Comparison of ENCODE assay signal across 8 mouse cellular contexts in the genomic region with DNA sequence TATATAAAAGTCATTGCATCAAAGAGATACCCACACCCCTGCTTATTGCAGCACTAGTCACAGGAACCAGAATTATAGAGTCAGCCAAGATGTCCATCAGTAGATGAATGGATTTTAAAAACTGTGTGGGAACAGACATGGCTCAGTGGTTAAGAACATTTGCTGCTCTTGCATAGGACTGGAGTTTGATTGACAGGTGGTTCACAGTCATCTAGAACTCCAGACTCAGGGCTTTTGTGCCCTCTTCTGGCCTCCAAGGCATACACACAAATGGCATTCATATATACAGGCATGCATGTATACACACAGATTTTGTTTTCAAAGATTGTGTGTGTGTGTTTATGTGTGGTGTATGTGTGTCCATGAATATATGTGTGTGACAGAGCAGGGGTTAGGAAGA. TPM values are rescaled to one million over a fixed set of nuclear protein-coding genes. Genes with fewer than 3 reads are reported as not detected.
A peak's percentile ranks its signal among the peaks of the same experiment; 100 is the strongest.
DNase-seq lines count a peak whose midpoint lies in the region; ATAC-seq and TF ChIP-seq lines count a peak whose summit lies in the region.
"Had no signal": no experiment of that assay in that cellular context is flagged by ENCODE, and none has a peak within 500 bp of the region (broad histone marks: within the 10 kb centered on the region; RNA-seq: fewer than 3 reads in every experiment).

No protein-coding gene starts in this region.

- H3K4me1 ChIP-seq in lung, adult 2 months (ENCODE audit: control insufficient read depth, insufficient read depth, low read length), result peaks cover 23% of the 10 kb centered on the region
- H3K4me1 ChIP-seq in intestine, embryonic 16.5 days (ENCODE audit: control insufficient read depth, insufficient read depth, low read length), result peaks cover 11% of the 10 kb centered on the region
- H3K4me1 ChIP-seq: neural tube, embryonic 12.5 days had no signal

- no peak for TF ChIP-seq POLR2A in lung, adult 2 months (IDR thresholded peaks at IDR 0.05; ENCODE audit: borderline replicate concordance, extremely low read depth, low read depth, low read length)

- no peak overlapping the region for H3K4me3 ChIP-seq in lung, adult 2 months (replicated peaks; ENCODE audit: extremely low read depth, low read depth, low read length)
- H3K4me3 ChIP-seq in intestine, embryonic 16.5 days (ENCODE audit: low read length), result no peak overlapping the region
- H3K4me3 ChIP-seq: neural tube, embryonic 12.5 days had no signal

- peak; percentile 38; the same call in 1 of the 2 replicates for ATAC-seq in intestine, embryonic 16.5 days

- no peak for TF ChIP-seq CTCF in lung, adult 2 months (IDR thresholded peaks at IDR 0.05; ENCODE audit: insufficient read depth, low read length)

- H3K9me3 ChIP-seq in intestine, embryonic 16.5 days (ENCODE audit: control insufficient read depth, low read length), result no peaks in the 10 kb centered on the region
- H3K9me3 ChIP-seq: neural tube, embryonic 12.5 days had no signal

- H3K27me3 ChIP-seq in intestine, embryonic 16.5 days (replicated peaks; ENCODE audit: control insufficient read depth, insufficient read depth, low read length), result no peaks in the 10 kb centered on the region
- H3K27me3 ChIP-seq: neural tube, embryonic 12.5 days had no signal

- H3K4me2 ChIP-seq in intestine, embryonic 16.5 days (ENCODE audit: low read depth, low read length), result no peak overlapping the region
- H3K4me2 ChIP-seq: neural tube, embryonic 12.5 days had no signal

- DNase-seq in lung, adult 18-20 months, result peak; percentile 32 to 48
- no peak for DNase-seq in lung, adult 2 months
- peak; percentile 68 for DNase-seq in adipocyte (ENCODE audit: low spot score)
- DNase-seq in retina, embryonic 14.5 days (ENCODE audit: low spot score), result peak; percentile 39
- DNase-seq in adrenal gland, adult 8-10 months, result no peak
- DNase-seq in frontal cortex, adult 2 months (ENCODE audit: extremely low spot score in 1 of 2, low spot score in 1 of 2), result no peak

- H3K27ac ChIP-seq in intestine, embryonic 16.5 days (ENCODE audit: low read length), result no peak overlapping the region
- H3K27ac ChIP-seq: neural tube, embryonic 12.5 days had no signal

- H3K9ac ChIP-seq in intestine, embryonic 16.5 days (ENCODE audit: low read depth, low read length), result no peak overlapping the region
- H3K9ac ChIP-seq: neural tube, embryonic 12.5 days had no signal

- H3K36me3 ChIP-seq in intestine, embryonic 16.5 days (ENCODE audit: control insufficient read depth, insufficient read depth, low read length), result no peaks in the 10 kb centered on the region
- H3K36me3 ChIP-seq: neural tube, embryonic 12.5 days had no signal

RNA-seq across cellular contexts. Expression of a gene that starts 14.0 kb away (rescaled TPM):
- polyA plus RNA-seq in lung, adult 2 months (2012; rRNA removed), result 16.8 and 26.4 TPM in 2 replicates
- 168 and 174 TPM in 2 replicates for polyA plus RNA-seq in intestine, embryonic 16.5 days (2015; fragmentation: Nextera tagmentation; extraction: Ambion mirVana)
- total RNA-seq in adrenal gland, adult 8-10 months (2022), result 100 to 1,000 TPM; 161 to 201 (median 178) TPM
- polyA plus RNA-seq in frontal cortex, adult 2 months (2012; rRNA removed), result 44.3 and 44.7 TPM in 2 replicates

Comparison
In these comparisons a context has a peak if more than half of its experiments do, and no peak if none do; other contexts are left out.
1. DNase-seq: peak in lung, adult 18-20 months (2 of 2), adipocyte (single experiment) and retina, embryonic 14.5 days (single experiment); none in lung, adult 2 months (single experiment), adrenal gland, adult 8-10 months (single experiment) and frontal cortex, adult 2 months (0 of 2).